Mouse (Mus musculus) brain, embryonic 18.5 days (tissue): ENCODE data around the gene Tacc3.

ENCODE experiments used
- DNase-seq: peaks from one replicate; pipeline ENCODE4 v3.0.0-alpha.2; 2012; ENCODE audit warnings: low read depth, low spot score

Gene Tacc3

GRCm38 (mm10) chr5:33657787-33658663 is at the start of gene Tacc3, which contains the start of gene Tmem129:
Tacc3 (plus strand) TSS chr5:33658128.
Tmem129 (minus strand) TSS chr5:33658416.
- peak; percentile 98 for DNase-seq

- DNase-seq: no peak
Measured at GRCm38 (mm10) chr5:33609226-33609625, 48.7 kb upstream of the Tacc3 start.

GRCm38 (mm10) chr5:33611795-33612194 is 46.1 kb upstream of the Tacc3 start:
- no peak for DNase-seq

- DNase-seq: no peak
Measured at GRCm38 (mm10) chr5:33614391-33614790, 43.5 kb upstream of the Tacc3 start.

GRCm38 (mm10) chr5:33622671-33623070 is 35.3 kb upstream of the Tacc3 start:
- DNase-seq: no peak

GRCm38 (mm10) chr5:33623766-33624165 is 34.2 kb upstream of the Tacc3 start:
- no peak for DNase-seq

- DNase-seq: no peak
Measured at GRCm38 (mm10) chr5:33627968-33628367, 30.0 kb upstream of the Tacc3 start.

- DNase-seq: no peak
Measured at GRCm38 (mm10) chr5:33628820-33629300, 29.1 kb upstream of the Tacc3 start.

GRCm38 (mm10) chr5:33629301-33629987 is 28.5 kb upstream of the Tacc3 start, which contains the start of the genes Fam53a and Gm9903:
Fam53a (minus strand) TSS chr5:33629635.
Gm9903 (plus strand) TSS chr5:33629925.
- DNase-seq: peak; percentile 91

- DNase-seq: no peak
Measured at GRCm38 (mm10) chr5:33630061-33630460, 27.9 kb upstream of the Tacc3 start.

GRCm38 (mm10) chr5:33630615-33631014 is 27.3 kb upstream of the Tacc3 start:
- DNase-seq: no peak

GRCm38 (mm10) chr5:33632526-33632925 is 25.4 kb upstream of the Tacc3 start:
- DNase-seq: no peak

GRCm38 (mm10) chr5:33635361-33635760 is 22.6 kb upstream of the Tacc3 start:
- no peak for DNase-seq

- DNase-seq: no peak
Measured at GRCm38 (mm10) chr5:33637606-33638350, 20.1 kb upstream of the Tacc3 start.

- DNase-seq: no peak
Measured at GRCm38 (mm10) chr5:33638826-33639225, 19.1 kb upstream of the Tacc3 start.

- DNase-seq: no peak
Measured at GRCm38 (mm10) chr5:33640652-33641051, 17.3 kb upstream of the Tacc3 start.

- no peak for DNase-seq
Measured at GRCm38 (mm10) chr5:33651017-33651416, 6.9 kb upstream of the Tacc3 start.

- DNase-seq: no peak
Measured at GRCm38 (mm10) chr5:33651541-33651920, 6.4 kb upstream of the Tacc3 start.

GRCm38 (mm10) chr5:33651921-33652782 is 5.8 kb upstream of the Tacc3 start, which contains the start of gene Slbp:
Slbp (minus strand) TSS chr5:33652574.
- DNase-seq: peak; percentile 93

GRCm38 (mm10) chr5:33652783-33653173 is 5.2 kb upstream of the Tacc3 start:
- no peak for DNase-seq

- DNase-seq: no peak
Measured at GRCm38 (mm10) chr5:33654424-33654823, 3.5 kb upstream of the Tacc3 start.
